Mouse (Mus musculus): ENCODE results near the gene Cacna1c. TPM values are rescaled to one million over a fixed set of nuclear protein-coding genes. Genes with fewer than 3 reads are reported as not detected.

The Cacna1c gene
- polyA plus RNA-seq, 1 experiment = 1.0 TPM

DNA sequence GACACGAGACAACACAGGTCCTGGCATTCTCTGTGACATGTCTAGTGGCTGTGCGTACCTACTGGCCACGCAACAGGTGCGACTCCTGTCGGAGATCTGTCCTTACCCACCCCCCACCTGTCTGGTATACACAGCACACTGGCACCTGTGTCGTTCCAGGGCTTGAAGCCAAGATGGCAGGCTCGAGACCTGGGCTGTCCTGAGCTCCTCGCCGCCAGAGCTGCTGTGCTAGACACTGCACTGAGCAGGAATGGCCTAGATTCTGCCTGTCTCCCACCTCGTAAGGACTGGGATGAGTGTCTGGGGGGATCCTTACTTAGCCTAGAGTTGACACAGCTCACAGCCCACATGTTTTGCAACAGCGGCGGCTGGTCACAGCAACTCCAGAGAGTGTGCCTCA, 29.0 kb upstream of the Cacna1c start:
- Histone ChIP-seq H3K36me3 (ENCODE audit: control insufficient read depth, insufficient read depth, low read length, poor library complexity, severe bottlenecking) (no peaks in the 10 kb centered on the region), H3K27ac (ENCODE audit: insufficient read depth, low read length) (no peak overlapping the region), H3K27me3 (ENCODE audit: control insufficient read depth, insufficient read depth, low read length, poor library complexity, severe bottlenecking) (no peaks in the 10 kb centered on the region), H3K9me3 (replicated peaks; ENCODE audit: control insufficient read depth, insufficient read depth, low read length, poor library complexity, severe bottlenecking) (no peaks in the 10 kb centered on the region), H3K4me1 (ENCODE audit: control insufficient read depth, insufficient read depth, low read length) (no peaks in the 10 kb centered on the region), H3K4me3 (ENCODE audit: low read depth, low read length) (no peak overlapping the region), H3K9ac (ENCODE audit: low read depth, poor library complexity, severe bottlenecking) (no peak overlapping the region)
- TF ChIP-seq EP300 (IDR thresholded peaks at IDR 0.05; ENCODE audit: insufficient read depth, low read depth, low read length) = no peak
- no peak for TF ChIP-seq CTCF (IDR thresholded peaks at IDR 0.05; ENCODE audit: low read depth, low read length)
- TF ChIP-seq POLR2A (IDR thresholded peaks at IDR 0.05; ENCODE audit: insufficient read depth, low read length) = no peak

DNA sequence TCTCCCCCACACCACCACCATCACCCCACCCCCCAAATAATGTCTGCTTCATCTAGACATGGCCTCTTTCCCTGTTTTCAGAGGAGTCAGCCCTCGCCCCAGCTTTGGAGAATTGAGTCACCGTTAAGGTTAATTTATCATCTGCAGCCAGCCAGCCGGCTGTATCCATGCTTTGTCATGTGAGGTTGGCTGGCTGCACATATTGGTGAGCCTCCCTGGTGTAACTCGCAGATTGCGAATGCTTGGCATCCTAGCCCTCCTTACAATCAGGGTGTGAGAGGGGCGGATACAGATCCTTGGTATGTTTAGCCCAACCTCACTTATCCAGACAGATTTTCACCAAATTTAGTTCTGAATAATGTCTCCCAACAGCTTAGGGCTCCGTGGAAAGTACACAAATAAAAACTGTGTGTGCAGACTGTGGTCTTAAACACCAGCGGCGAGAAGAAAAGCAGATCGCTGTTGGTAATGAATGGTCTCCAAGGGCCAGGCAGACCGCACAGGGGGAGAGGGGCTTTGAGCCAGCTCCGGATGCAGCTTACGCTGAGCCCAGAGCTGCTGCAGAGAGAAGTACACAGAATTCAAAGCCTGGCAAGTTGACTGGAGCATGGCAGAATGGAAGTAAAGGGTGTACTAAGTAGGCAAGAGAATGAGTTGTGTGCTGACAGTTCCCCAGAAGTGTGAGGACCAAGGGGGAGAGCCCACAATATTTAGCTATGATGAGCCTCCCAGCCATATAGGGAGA, 28.4 kb upstream of the Cacna1c start:
- H3K9me3 ChIP-seq (replicated peaks; ENCODE audit: control insufficient read depth, insufficient read depth, low read length, poor library complexity, severe bottlenecking) = no peaks in the 10 kb centered on the region
- H3K4me1 ChIP-seq (ENCODE audit: control insufficient read depth, insufficient read depth, low read length) = no peaks in the 10 kb centered on the region
- H3K9ac ChIP-seq (ENCODE audit: low read depth, poor library complexity, severe bottlenecking) = no peak overlapping the region
- TF ChIP-seq CTCF (IDR thresholded peaks at IDR 0.05; ENCODE audit: low read depth, low read length) (no peak), EP300 (IDR thresholded peaks at IDR 0.05; ENCODE audit: insufficient read depth, low read depth, low read length) (no peak), POLR2A (IDR thresholded peaks at IDR 0.05; ENCODE audit: insufficient read depth, low read length) (no peak)
- no peaks in the 10 kb centered on the region for H3K36me3 ChIP-seq (ENCODE audit: control insufficient read depth, insufficient read depth, low read length, poor library complexity, severe bottlenecking)
- no peak overlapping the region for H3K4me3 ChIP-seq (ENCODE audit: low read depth, low read length)
- no peaks in the 10 kb centered on the region for H3K27me3 ChIP-seq (ENCODE audit: control insufficient read depth, insufficient read depth, low read length, poor library complexity, severe bottlenecking)
- no peak overlapping the region for H3K27ac ChIP-seq (ENCODE audit: insufficient read depth, low read length)

- no peaks in the 10 kb centered on the region for H3K27me3 ChIP-seq (ENCODE audit: control insufficient read depth, insufficient read depth, low read length, poor library complexity, severe bottlenecking)
- TF ChIP-seq POLR2A (IDR thresholded peaks at IDR 0.05; ENCODE audit: insufficient read depth, low read length) (no peak), EP300 (IDR thresholded peaks at IDR 0.05; ENCODE audit: insufficient read depth, low read depth, low read length) (no peak), CTCF (IDR thresholded peaks at IDR 0.05; ENCODE audit: low read depth, low read length) (peak; percentile 50)
Observed at GRCm38 (mm10) chr6:119220297-119220696, 24.1 kb upstream of the Cacna1c start.

GRCm38 (mm10) chr6:119219237-119219870, 23.1 kb upstream of the Cacna1c start:
- no peaks in the 10 kb centered on the region for H3K9me3 ChIP-seq (replicated peaks; ENCODE audit: control insufficient read depth, insufficient read depth, low read length, poor library complexity, severe bottlenecking)
- H3K4me1 ChIP-seq (ENCODE audit: control insufficient read depth, insufficient read depth, low read length) = no peaks in the 10 kb centered on the region
- no peak overlapping the region for H3K27ac ChIP-seq (ENCODE audit: insufficient read depth, low read length)
- TF ChIP-seq POLR2A (IDR thresholded peaks at IDR 0.05; ENCODE audit: insufficient read depth, low read length) = no peak
- no peak for TF ChIP-seq CTCF (IDR thresholded peaks at IDR 0.05; ENCODE audit: low read depth, low read length)
- TF ChIP-seq EP300 (IDR thresholded peaks at IDR 0.05; ENCODE audit: insufficient read depth, low read depth, low read length) = no peak
- no peak overlapping the region for H3K9ac ChIP-seq (ENCODE audit: low read depth, poor library complexity, severe bottlenecking)
- H3K27me3 ChIP-seq (ENCODE audit: control insufficient read depth, insufficient read depth, low read length, poor library complexity, severe bottlenecking) = no peaks in the 10 kb centered on the region
- H3K4me3 ChIP-seq (ENCODE audit: low read depth, low read length) = no peak overlapping the region
- no peaks in the 10 kb centered on the region for H3K36me3 ChIP-seq (ENCODE audit: control insufficient read depth, insufficient read depth, low read length, poor library complexity, severe bottlenecking)

More at GRCm38 (mm10) chr6:119220297-119220696, 24.1 kb upstream of the Cacna1c start:
- H3K4me3 ChIP-seq (ENCODE audit: low read depth, low read length) = no peak overlapping the region
- H3K9me3 ChIP-seq (replicated peaks; ENCODE audit: control insufficient read depth, insufficient read depth, low read length, poor library complexity, severe bottlenecking) = no peaks in the 10 kb centered on the region
- H3K4me1 ChIP-seq (ENCODE audit: control insufficient read depth, insufficient read depth, low read length) = no peaks in the 10 kb centered on the region
- no peak overlapping the region for H3K9ac ChIP-seq (ENCODE audit: low read depth, poor library complexity, severe bottlenecking)
- H3K27ac ChIP-seq (ENCODE audit: insufficient read depth, low read length) = no peak overlapping the region
- H3K36me3 ChIP-seq (ENCODE audit: control insufficient read depth, insufficient read depth, low read length, poor library complexity, severe bottlenecking) = no peaks in the 10 kb centered on the region

GRCm38 (mm10) chr6:119218591-119218990, 22.4 kb upstream of the Cacna1c start:
- TF ChIP-seq CTCF (IDR thresholded peaks at IDR 0.05; ENCODE audit: low read depth, low read length) (no peak), EP300 (IDR thresholded peaks at IDR 0.05; ENCODE audit: insufficient read depth, low read depth, low read length) (no peak), POLR2A (IDR thresholded peaks at IDR 0.05; ENCODE audit: insufficient read depth, low read length) (no peak)
- H3K9ac ChIP-seq (ENCODE audit: low read depth, poor library complexity, severe bottlenecking) = no peak overlapping the region
- no peaks in the 10 kb centered on the region for H3K9me3 ChIP-seq (replicated peaks; ENCODE audit: control insufficient read depth, insufficient read depth, low read length, poor library complexity, severe bottlenecking)
- no peak overlapping the region for H3K4me3 ChIP-seq (ENCODE audit: low read depth, low read length)
- no peaks in the 10 kb centered on the region for H3K4me1 ChIP-seq (ENCODE audit: control insufficient read depth, insufficient read depth, low read length)
- H3K27me3 ChIP-seq (ENCODE audit: control insufficient read depth, insufficient read depth, low read length, poor library complexity, severe bottlenecking) = no peaks in the 10 kb centered on the region
- H3K27ac ChIP-seq (ENCODE audit: insufficient read depth, low read length) = no peak overlapping the region
- no peaks in the 10 kb centered on the region for H3K36me3 ChIP-seq (ENCODE audit: control insufficient read depth, insufficient read depth, low read length, poor library complexity, severe bottlenecking)

DNA sequence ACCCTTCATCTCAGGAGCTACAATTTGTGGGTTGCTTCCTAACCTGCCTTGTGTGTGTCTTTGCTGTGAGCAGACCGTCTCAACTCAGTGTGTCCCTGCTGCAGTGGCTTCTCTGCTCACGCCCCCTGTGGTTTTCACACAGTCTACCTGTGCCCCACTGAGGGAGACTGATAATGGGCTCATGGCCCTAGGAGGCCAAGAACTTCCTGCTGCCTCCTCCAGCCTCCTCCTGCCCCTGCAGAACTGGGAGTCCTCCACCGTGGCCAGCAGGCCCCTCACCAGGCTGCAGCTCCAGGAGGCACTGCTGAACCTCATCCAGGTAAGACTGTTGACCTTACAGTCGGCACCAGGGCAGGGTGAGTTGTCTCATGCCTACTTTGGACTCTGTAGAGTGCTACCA, 21.4 kb upstream of the Cacna1c start:
- no peak overlapping the region for H3K27ac ChIP-seq (ENCODE audit: insufficient read depth, low read length)
- no peak overlapping the region for H3K9ac ChIP-seq (ENCODE audit: low read depth, poor library complexity, severe bottlenecking)
- TF ChIP-seq CTCF (IDR thresholded peaks at IDR 0.05; ENCODE audit: low read depth, low read length) (no peak), EP300 (IDR thresholded peaks at IDR 0.05; ENCODE audit: insufficient read depth, low read depth, low read length) (no peak), POLR2A (IDR thresholded peaks at IDR 0.05; ENCODE audit: insufficient read depth, low read length) (no peak)
- H3K36me3 ChIP-seq (ENCODE audit: control insufficient read depth, insufficient read depth, low read length, poor library complexity, severe bottlenecking) = no peaks in the 10 kb centered on the region
- H3K4me1 ChIP-seq (ENCODE audit: control insufficient read depth, insufficient read depth, low read length) = no peaks in the 10 kb centered on the region
- peaks cover 1% of the 10 kb centered on the region; the same call in 1 of the 2 replicates for H3K9me3 ChIP-seq (replicated peaks; ENCODE audit: control insufficient read depth, insufficient read depth, low read length, poor library complexity, severe bottlenecking)
- H3K27me3 ChIP-seq (ENCODE audit: control insufficient read depth, insufficient read depth, low read length, poor library complexity, severe bottlenecking) = no peaks in the 10 kb centered on the region
- no peak overlapping the region for H3K4me3 ChIP-seq (ENCODE audit: low read depth, low read length)

Measured in ES-Bruce4 (cell line).